Mouse (Mus musculus) intestine, postnatal 0 days (tissue): ENCODE results near the gene Chn1. TPM values are rescaled to one million over a fixed set of nuclear protein-coding genes. Genes with fewer than 3 reads are reported as not detected.
"Not testable (repeated sequence)": the region's sequence is repeated elsewhere in the genome, so short reads cannot be mapped to it uniquely, and the experiment has no call there.

Experiments
- ATAC-seq: fragments of 200-750 bp; cut with Nextera tagmentation; 2 replicates; pipeline ENCODE4 v1.8.0; 2017; ENCODE audit warnings: mild to moderate bottlenecking, moderate TSS enrichment, moderate library complexity
- H3K27ac ChIP-seq: fragments of 300-500 bp; sonication (generic); 2 replicates; pipeline ENCODE4 v1.5.1; 2014; ENCODE audit warnings: mild to moderate bottlenecking, low read depth, low read length, moderate library complexity
- H3K27me3 ChIP-seq: fragments of 300-500 bp; sonication (generic); replicated peaks from 2 replicates; pipeline ENCODE4 v1.6.1; 2014; ENCODE audit warnings: low read length, mixed read lengths; ENCODE audit not compliant: control insufficient read depth, insufficient read depth
- H3K36me3 ChIP-seq: fragments of 300-500 bp; sonication (generic); 2 replicates; pipeline ENCODE4 v1.6.1; 2014; ENCODE audit warnings: mild to moderate bottlenecking, moderate library complexity; ENCODE audit not compliant: control insufficient read depth, insufficient read depth
- H3K4me1 ChIP-seq: fragments of 300-500 bp; sonication (generic); replicated peaks from 2 replicates; pipeline ENCODE4 v1.6.1; 2014; ENCODE audit warnings: antibody characterized with exemption, low read length, mixed read lengths; ENCODE audit not compliant: control insufficient read depth, insufficient read depth
- H3K4me2 ChIP-seq: fragments of 300-500 bp; sonication (generic); replicated peaks from 2 replicates; pipeline ENCODE4 v1.6.1; 2014; ENCODE audit warnings: low read depth, mild to moderate bottlenecking, moderate library complexity
- H3K4me3 ChIP-seq: fragments of 300-500 bp; sonication (generic); 2 replicates; pipeline ENCODE4 v1.5.1; 2014; ENCODE audit warnings: low read depth, low read length
- H3K9ac ChIP-seq: fragments of 300-500 bp; sonication (generic); 2 replicates; pipeline ENCODE4 v1.6.1; 2014; ENCODE audit warnings: mild to moderate bottlenecking, low read depth, low read length
- H3K9me3 ChIP-seq: fragments of 300-500 bp; sonication (generic); 2 replicates; pipeline ENCODE4 v1.6.1; 2016; ENCODE audit warnings: mixed run types; ENCODE audit not compliant: control insufficient read depth
- CTCF ChIP-seq: sonication (generic); IDR thresholded peaks from 2 replicates; pipeline ENCODE4 v1.5.1; 2016; ENCODE audit warnings: low read depth, mild to moderate bottlenecking, control low read depth, antibody characterized with exemption, moderate library complexity
- WGBS: fragments of 180-500 bp; shearing (Covaris S2); extraction: QIAGEN DNeasy Blood & Tissue Kit; methylation state at CpG from one replicate; pipeline ENCODE4 v1.1.7; 2014; 5-methylcytosine and 5-hydroxymethylcytosine counted together
- polyA plus RNA-seq: library from polyadenylated mRNA; unstranded; fragments of >200 nt; fragmentation: Nextera tagmentation; extraction: Ambion mirVana; gene quantifications from 2 replicates; pipeline ENCODE4 v1.2.1, GENCODE M21; 2015

The Chn1 gene
- 8.1 and 9.5 TPM in 2 replicates for polyA plus RNA-seq

- peak; percentile 79 for ATAC-seq
- Histone ChIP-seq H3K27me3 (peaks cover 29% of the 10 kb centered on the region), H3K9me3 (no peaks in the 10 kb centered on the region), H3K4me3 (peak within 1 kb of the TSS; percentile 90), H3K36me3 (no peaks in the 10 kb centered on the region), H3K9ac (peak within 1 kb of the TSS; percentile 72), H3K4me1 (no peaks in the 10 kb centered on the region), H3K27ac (no peak within 1 kb of the TSS), H3K4me2 (peak within 1 kb of the TSS; percentile 93)
- TF ChIP-seq CTCF, result no peak
- WGBS, result under 1% methylated on average over 83 of the region's 131 CpGs
Measured at GRCm38 (mm10) chr2:73774786-73775682, at the start of gene Chn1. Gene Chn1 (minus strand): TSS chr2:73775346.

- TF ChIP-seq CTCF, result no peak
- Histone ChIP-seq H3K9ac (no peak overlapping the region), H3K9me3 (no peaks in the 10 kb centered on the region), H3K4me2 (no peak overlapping the region), H3K36me3 (peaks cover 20% of the 10 kb centered on the region), H3K4me1 (no peaks in the 10 kb centered on the region), H3K27ac (no peak overlapping the region), H3K27me3 (no peaks in the 10 kb centered on the region), H3K4me3 (no peak overlapping the region)
- WGBS, result 77% methylated on average over 4 of the region's 4 CpGs
- ATAC-seq, result no peak
Measured at GRCm38 (mm10) chr2:73818742-73819141, 43.6 kb upstream of the Chn1 start.

- Histone ChIP-seq H3K9me3 (no peaks in the 10 kb centered on the region), H3K27ac (no peak overlapping the region), H3K27me3 (no peaks in the 10 kb centered on the region), H3K9ac (no peak overlapping the region), H3K4me3 (no peak overlapping the region), H3K4me1 (no peaks in the 10 kb centered on the region), H3K4me2 (no peak overlapping the region), H3K36me3 (no peaks in the 10 kb centered on the region)
- no peak for ATAC-seq
- TF ChIP-seq CTCF, result no peak
- 84% methylated on average over 8 of the region's 8 CpGs for WGBS
Measured at GRCm38 (mm10) chr2:73807609-73808008, 32.5 kb upstream of the Chn1 start.

GRCm38 (mm10) chr2:73800127-73800526, 25.0 kb upstream of the Chn1 start:
- not testable (repeated sequence) for H3K9ac ChIP-seq, H3K27ac ChIP-seq, H3K4me1 ChIP-seq, H3K36me3 ChIP-seq, H3K27me3 ChIP-seq, H3K4me3 ChIP-seq, H3K4me2 ChIP-seq, ATAC-seq, H3K9me3 ChIP-seq
- 93% methylated on average over 9 of the region's 9 CpGs for WGBS

GRCm38 (mm10) chr2:73798786-73799185, 23.6 kb upstream of the Chn1 start:
- 34% methylated on average over 5 of the region's 5 CpGs for WGBS

GRCm38 (mm10) chr2:73798136-73798535, 23.0 kb upstream of the Chn1 start:
- Histone ChIP-seq H3K9ac (no peak overlapping the region), H3K27ac (no peak overlapping the region), H3K4me2 (no peak overlapping the region), H3K27me3 (no peaks in the 10 kb centered on the region), H3K36me3 (no peaks in the 10 kb centered on the region), H3K4me3 (no peak overlapping the region), H3K9me3 (no peaks in the 10 kb centered on the region), H3K4me1 (no peaks in the 10 kb centered on the region)
- WGBS, result 48% methylated on average over 4 of the region's 4 CpGs
- TF ChIP-seq CTCF, result no peak
- no peak for ATAC-seq

More at GRCm38 (mm10) chr2:73798786-73799185, 23.6 kb upstream of the Chn1 start:
- Histone ChIP-seq H3K27me3 (no peaks in the 10 kb centered on the region), H3K4me1 (no peaks in the 10 kb centered on the region), H3K9ac (no peak overlapping the region), H3K4me3 (no peak overlapping the region), H3K27ac (no peak overlapping the region), H3K36me3 (no peaks in the 10 kb centered on the region), H3K4me2 (no peak overlapping the region), H3K9me3 (no peaks in the 10 kb centered on the region)
- no peak for TF ChIP-seq CTCF
- no peak for ATAC-seq
